ENCODE assay signal across 11 mouse cellular contexts in genomic region chr8:100104412-100105365, GRCm38 (mm10).
DNase-seq lines count a peak whose midpoint lies in the region; ATAC-seq lines count a peak whose summit lies in the region.
"Had no signal": no experiment of that assay in that cellular context is flagged by ENCODE, and none has a peak within 500 bp of the region (broad histone marks: within the 10 kb centered on the region; RNA-seq: fewer than 3 reads in every experiment).

No protein-coding gene starts in this region.

- peak; percentile 90 for DNase-seq in midbrain, embryonic 11.5 days (ENCODE audit: low spot score, missing footprints)
- peak; percentile 19 for DNase-seq in embryo, embryonic 9.5 days (ENCODE audit: extremely low spot score)
- DNase-seq in lung, postnatal 25 days (ENCODE audit: low spot score) = no peak
- DNase-seq: kidney, adult 11 months; right cerebral cortex, postnatal 4 days; thymus, postnatal 36 days had no signal

- H3K9me3 ChIP-seq in forebrain, embryonic 12.5 days = no peaks in the 10 kb centered on the region
- H3K9me3 ChIP-seq in forebrain, embryonic 16.5 days (ENCODE audit: control insufficient read depth, low read length) = no peaks in the 10 kb centered on the region
- no peaks in the 10 kb centered on the region for H3K9me3 ChIP-seq in midbrain, embryonic 11.5 days (ENCODE audit: control insufficient read depth, low read length)
- no peaks in the 10 kb centered on the region for H3K9me3 ChIP-seq in midbrain, embryonic 16.5 days (replicated peaks; ENCODE audit: control insufficient read depth, low read length, poor library complexity, severe bottlenecking)

- ATAC-seq in forebrain, embryonic 12.5 days (ENCODE audit: low FRiP score) = peak; percentile 61
- no peak for ATAC-seq in forebrain, embryonic 16.5 days
- ATAC-seq in midbrain, embryonic 11.5 days (ENCODE audit: low FRiP score) = peak; percentile 93
- no peak for ATAC-seq in midbrain, embryonic 16.5 days
- ATAC-seq in CD4-positive, CD25-positive, alpha-beta regulatory T cell, adult 4 months = no peak

- no peak overlapping the region for H3K27ac ChIP-seq in forebrain, embryonic 12.5 days
- H3K27ac ChIP-seq in forebrain, embryonic 16.5 days (ENCODE audit: low read length) = no peak overlapping the region
- peak overlapping the region; percentile 21; the same call in 1 of the 2 replicates for H3K27ac ChIP-seq in midbrain, embryonic 11.5 days (ENCODE audit: low read depth, low read length)
- no peak overlapping the region for H3K27ac ChIP-seq in midbrain, embryonic 16.5 days (ENCODE audit: low read length)
- H3K27ac ChIP-seq: liver, embryonic 14.5 days had no signal

- H3K4me3 ChIP-seq in forebrain, embryonic 12.5 days (replicated peaks) = no peak overlapping the region
- no peak overlapping the region for H3K4me3 ChIP-seq in forebrain, embryonic 16.5 days (replicated peaks; ENCODE audit: low read length)
- H3K4me3 ChIP-seq in midbrain, embryonic 11.5 days (ENCODE audit: low read depth, low read length) = no peak overlapping the region
- no peak overlapping the region for H3K4me3 ChIP-seq in midbrain, embryonic 16.5 days (ENCODE audit: low read depth, low read length)

- 41% methylated on average over 11 of the region's 11 CpGs for WGBS in forebrain, embryonic 12.5 days
- WGBS in forebrain, embryonic 16.5 days = 37% methylated on average over 11 of the region's 11 CpGs
- WGBS in midbrain, embryonic 11.5 days = 37% methylated on average over 11 of the region's 11 CpGs
- 40% methylated on average over 11 of the region's 11 CpGs for WGBS in midbrain, embryonic 16.5 days

- H3K4me1 ChIP-seq in forebrain, embryonic 12.5 days = peaks cover 7% of the 10 kb centered on the region; the same call in 1 of the 2 replicates
- H3K4me1 ChIP-seq in forebrain, embryonic 16.5 days (replicated peaks; ENCODE audit: control insufficient read depth, insufficient read depth, low read length) = no peaks in the 10 kb centered on the region
- H3K4me1 ChIP-seq in midbrain, embryonic 11.5 days (ENCODE audit: control insufficient read depth, insufficient read depth, low read length) = no peaks in the 10 kb centered on the region
- no peaks in the 10 kb centered on the region for H3K4me1 ChIP-seq in midbrain, embryonic 16.5 days (ENCODE audit: control insufficient read depth, insufficient read depth, low read length)

- no peaks in the 10 kb centered on the region for H3K36me3 ChIP-seq in forebrain, embryonic 12.5 days (replicated peaks)
- H3K36me3 ChIP-seq in forebrain, embryonic 16.5 days (ENCODE audit: control insufficient read depth, insufficient read depth) = no peaks in the 10 kb centered on the region
- no peaks in the 10 kb centered on the region for H3K36me3 ChIP-seq in midbrain, embryonic 11.5 days (ENCODE audit: control insufficient read depth, insufficient read depth, low read length)
- H3K36me3 ChIP-seq in midbrain, embryonic 16.5 days (ENCODE audit: control insufficient read depth, insufficient read depth, low read length) = no peaks in the 10 kb centered on the region

- H3K27me3 ChIP-seq in forebrain, embryonic 12.5 days = no peaks in the 10 kb centered on the region
- no peaks in the 10 kb centered on the region for H3K27me3 ChIP-seq in forebrain, embryonic 16.5 days (replicated peaks; ENCODE audit: control insufficient read depth, insufficient read depth, low read length)
- no peaks in the 10 kb centered on the region for H3K27me3 ChIP-seq in midbrain, embryonic 11.5 days (ENCODE audit: control insufficient read depth, insufficient read depth, low read length)
- no peaks in the 10 kb centered on the region for H3K27me3 ChIP-seq in midbrain, embryonic 16.5 days (ENCODE audit: control insufficient read depth, insufficient read depth, low read depth, low read length)

- H3K4me2 ChIP-seq in forebrain, embryonic 12.5 days = no peak overlapping the region
- no peak overlapping the region for H3K4me2 ChIP-seq in forebrain, embryonic 16.5 days (ENCODE audit: low read length)
- H3K4me2 ChIP-seq in midbrain, embryonic 11.5 days = no peak overlapping the region
- no peak overlapping the region for H3K4me2 ChIP-seq in midbrain, embryonic 16.5 days (ENCODE audit: low read length)

- no peak overlapping the region for H3K9ac ChIP-seq in forebrain, embryonic 12.5 days
- no peak overlapping the region for H3K9ac ChIP-seq in forebrain, embryonic 16.5 days (replicated peaks; ENCODE audit: low read depth, low read length)
- H3K9ac ChIP-seq in midbrain, embryonic 11.5 days (ENCODE audit: low read length) = no peak overlapping the region
- H3K9ac ChIP-seq in midbrain, embryonic 16.5 days (ENCODE audit: low read depth, low read length) = no peak overlapping the region
- H3K9ac ChIP-seq: liver, embryonic 14.5 days had no signal

Comparison
In these comparisons a context has a peak if more than half of its experiments do, and no peak if none do; other contexts are left out.
1. ATAC-seq: peak in forebrain, embryonic 12.5 days (single experiment) and midbrain, embryonic 11.5 days (single experiment); none in forebrain, embryonic 16.5 days (single experiment), midbrain, embryonic 16.5 days (single experiment) and CD4-positive, CD25-positive, alpha-beta regulatory T cell, adult 4 months (single experiment).